Mouse (Mus musculus): ENCODE results near the gene Mthfd1.

The Mthfd1 gene

GRCm38 (mm10) chr12:76263876-76264275, 8.8 kb downstream of the Mthfd1 start:
- DNase-seq: no peak

GRCm38 (mm10) chr12:76264325-76264965, 9.3 kb downstream of the Mthfd1 start:
- DNase-seq: peak; percentile 88 to 89

GRCm38 (mm10) chr12:76265001-76265400, 9.9 kb downstream of the Mthfd1 start:
- no peak for DNase-seq

GRCm38 (mm10) chr12:76266875-76267274, 11.8 kb downstream of the Mthfd1 start:
- peak; percentile 69 to 79 for DNase-seq

- DNase-seq: peak; percentile 41 to 56
Measured at GRCm38 (mm10) chr12:76268686-76269085, 13.6 kb downstream of the Mthfd1 start.

- DNase-seq: no peak
Measured at GRCm38 (mm10) chr12:76269196-76269595, 14.1 kb downstream of the Mthfd1 start.

- DNase-seq: no peak
Measured at GRCm38 (mm10) chr12:76271516-76271915, 16.4 kb downstream of the Mthfd1 start.

GRCm38 (mm10) chr12:76272610-76273524, 17.8 kb downstream of the Mthfd1 start:
- DNase-seq: no peak

GRCm38 (mm10) chr12:76278209-76278608, 23.1 kb downstream of the Mthfd1 start:
- no peak for DNase-seq

- DNase-seq: no peak
Measured at GRCm38 (mm10) chr12:76280556-76280955, 25.5 kb downstream of the Mthfd1 start.

GRCm38 (mm10) chr12:76281111-76281660, 26.1 kb downstream of the Mthfd1 start:
- no peak for DNase-seq

GRCm38 (mm10) chr12:76282132-76282531, 27.0 kb downstream of the Mthfd1 start:
- DNase-seq: peak; percentile 80 to 83

- DNase-seq: peak; percentile 85 to 88
Measured at GRCm38 (mm10) chr12:76282532-76283173, 27.6 kb downstream of the Mthfd1 start.

- no peak for DNase-seq
Measured at GRCm38 (mm10) chr12:76285418-76285817, 30.3 kb downstream of the Mthfd1 start.

- no peak for DNase-seq
Measured at GRCm38 (mm10) chr12:76287986-76288385, 32.9 kb downstream of the Mthfd1 start.

GRCm38 (mm10) chr12:76288494-76288893, 33.4 kb downstream of the Mthfd1 start:
- no peak for DNase-seq

GRCm38 (mm10) chr12:76289428-76289827, 34.3 kb downstream of the Mthfd1 start:
- DNase-seq: no peak

GRCm38 (mm10) chr12:76290271-76290670, 35.2 kb downstream of the Mthfd1 start:
- peak in 1 of 2 experiments; percentile 33 for DNase-seq

- DNase-seq: peak; percentile 84 to 85
Measured at GRCm38 (mm10) chr12:76293192-76293591, 38.1 kb downstream of the Mthfd1 start.

GRCm38 (mm10) chr12:76297830-76298229, 42.7 kb downstream of the Mthfd1 start:
- no peak for DNase-seq

- no peak for DNase-seq
Measured at GRCm38 (mm10) chr12:76299361-76299906, 44.3 kb downstream of the Mthfd1 start.

GRCm38 (mm10) chr12:76300367-76300766, 45.3 kb downstream of the Mthfd1 start:
- no peak for DNase-seq

GRCm38 (mm10) chr12:76303474-76303873, 48.4 kb downstream of the Mthfd1 start:
- DNase-seq: peak; percentile 80 to 84

Data from cerebellum, postnatal 10 days (tissue).